Mouse (Mus musculus): Measurements from ENCODE around the gene Efna5.

- TF ChIP-seq CTCF (conservative IDR thresholded peaks at IDR 0.05; ENCODE audit: insufficient read depth, insufficient read length, low read depth, low read length), result no peak
- TF ChIP-seq POLR2A (IDR thresholded peaks at IDR 0.05; ENCODE audit: low read depth, low read length), result no peak
Measured at GRCm38 (mm10) chr17:62782826-62783404, 98.2 kb downstream of the Efna5 start.
